21 mouse cellular contexts compared by ENCODE assay signal in genomic region chr7:75648961-75649360, GRCm38 (mm10).
DNase-seq lines count a peak whose midpoint lies in the region; ATAC-seq lines count a peak whose summit lies in the region.
"Had no signal": no experiment of that assay in that cellular context is flagged by ENCODE, and none has a peak within 500 bp of the region (broad histone marks: within the 10 kb centered on the region; RNA-seq: fewer than 3 reads in every experiment).

No protein-coding gene starts in this region.

- H3K4me1 ChIP-seq in kidney, embryonic 14.5 days (ENCODE audit: control insufficient read depth, insufficient read depth, low read length), result no peaks in the 10 kb centered on the region

- H3K36me3 ChIP-seq in kidney, embryonic 14.5 days (ENCODE audit: control insufficient read depth, insufficient read depth, low read length), result peaks cover 3% of the 10 kb centered on the region; the same call in 1 of the 2 replicates
- no peaks in the 10 kb centered on the region for H3K36me3 ChIP-seq in macrophage (ENCODE audit: inconsistent target)
- H3K36me3 ChIP-seq: embryonic facial prominence, embryonic 13.5 days; heart, embryonic 13.5 days; hindbrain, embryonic 12.5 days; limb, embryonic 12.5 days; midbrain, embryonic 12.5 days; neural tube, embryonic 15.5 days had no signal

- H3K4me3 ChIP-seq in kidney, embryonic 14.5 days (ENCODE audit: low read length), result no peak overlapping the region
- H3K4me3 ChIP-seq in macrophage (ENCODE audit: inconsistent target), result no peak overlapping the region
- H3K4me3 ChIP-seq: embryonic facial prominence, embryonic 13.5 days; heart, embryonic 13.5 days; hindbrain, embryonic 12.5 days; limb, embryonic 12.5 days; midbrain, embryonic 12.5 days; neural tube, embryonic 15.5 days had no signal

- peak; percentile 58 for DNase-seq in kidney, adult 9 months
- DNase-seq in B cell, adult 2 months, result peak; percentile 56 to 61
- DNase-seq in cerebellum, postnatal 25 days, result no peak
- DNase-seq in embryo, embryonic 10.5 days (ENCODE audit: low spot score), result no peak
- DNase-seq: adrenal gland, postnatal 14 days; cerebellum, adult 9-10 months; embryo, embryonic 11 days; liver, postnatal 0 days; right cerebral cortex, adult 18-20 months; thymus, adult 2 months had no signal

- no peaks in the 10 kb centered on the region for H3K9me3 ChIP-seq in kidney, embryonic 14.5 days (ENCODE audit: control insufficient read depth, low read length)
- H3K9me3 ChIP-seq: embryonic facial prominence, embryonic 13.5 days; heart, embryonic 13.5 days; hindbrain, embryonic 12.5 days; limb, embryonic 12.5 days; midbrain, embryonic 12.5 days; neural tube, embryonic 15.5 days had no signal

- no peak overlapping the region for H3K4me2 ChIP-seq in kidney, embryonic 14.5 days (replicated peaks; ENCODE audit: low read depth, low read length)
- H3K4me2 ChIP-seq: heart, embryonic 13.5 days; hindbrain, embryonic 12.5 days; limb, embryonic 12.5 days; liver, embryonic 11.5 days; midbrain, embryonic 12.5 days; neural tube, embryonic 15.5 days had no signal

- H3K9ac ChIP-seq in kidney, embryonic 14.5 days (ENCODE audit: low read depth, low read length), result no peak overlapping the region
- H3K9ac ChIP-seq: embryonic facial prominence, embryonic 13.5 days; heart, embryonic 13.5 days; hindbrain, embryonic 12.5 days; limb, embryonic 12.5 days; liver, postnatal 0 days; midbrain, embryonic 12.5 days; neural tube, embryonic 15.5 days had no signal

- H3K27ac ChIP-seq in kidney, embryonic 14.5 days (ENCODE audit: low read depth, low read length), result no peak overlapping the region
- H3K27ac ChIP-seq in macrophage, result peak overlapping the region; percentile 17; the same call in 1 of the 2 replicates
- H3K27ac ChIP-seq: heart, embryonic 13.5 days; hindbrain, embryonic 12.5 days; limb, embryonic 12.5 days; midbrain, embryonic 12.5 days; neural tube, embryonic 15.5 days had no signal

- no peaks in the 10 kb centered on the region for H3K27me3 ChIP-seq in kidney, embryonic 14.5 days (ENCODE audit: control insufficient read depth, insufficient read depth, low read length)
- H3K27me3 ChIP-seq: embryonic facial prominence, embryonic 13.5 days; heart, embryonic 13.5 days; hindbrain, embryonic 12.5 days; limb, embryonic 12.5 days; midbrain, embryonic 12.5 days; neural tube, embryonic 15.5 days had no signal

- no peaks in the 10 kb centered on the region for H3K79me2 ChIP-seq in macrophage (ENCODE audit: inconsistent target)

- ATAC-seq in kidney, embryonic 14.5 days (ENCODE audit: low FRiP score, low TSS enrichment), result no peak
- peak; percentile 37 for ATAC-seq in common myeloid progenitor, adult 5-6 weeks (replicated peaks; ENCODE audit: low read depth, poor library complexity, severe bottlenecking)
- ATAC-seq: forebrain, embryonic 14.5 days; liver, postnatal 0 days had no signal

- WGBS in kidney, embryonic 14.5 days, result 84% methylated on average over 4 of the region's 4 CpGs
- 26% methylated on average over 4 of the region's 4 CpGs for WGBS in macrophage (ENCODE audit: missing documents)

Comparison
In these comparisons a context has a peak if more than half of its experiments do, and no peak if none do; other contexts are left out.
1. DNase-seq: peak in kidney, adult 9 months (single experiment) and B cell, adult 2 months (2 of 2); none in cerebellum, postnatal 25 days (0 of 2) and embryo, embryonic 10.5 days (single experiment).